Mouse (Mus musculus) brain, embryonic 14.5 days (tissue): ENCODE results near the gene Tmem189.

Source experiments
- CTCF ChIP-seq: fragments of 200-500 bp; IDR thresholded peaks from 2 replicates; pipeline ENCODE4 v1.5.1; 2012; ENCODE audit warnings: inconsistent platforms, mild to moderate bottlenecking, moderate library complexity, borderline replicate concordance; ENCODE audit not compliant: insufficient read depth, insufficient read length; ENCODE audit errors: extremely low read depth
- POLR2A ChIP-seq: fragments of 200-500 bp; IDR thresholded peaks from 2 replicates; pipeline ENCODE4 v1.6.1; 2012; ENCODE audit warnings: mild to moderate bottlenecking, inconsistent platforms, borderline replicate concordance; ENCODE audit not compliant: poor library complexity, insufficient read depth, insufficient read length, severe bottlenecking; ENCODE audit errors: extremely low read depth

GRCm38 (mm10) chr2:167596262-167596661 lies 93.4 kb downstream of the Tmem189 start:
- no peak for TF ChIP-seq CTCF
- no peak for TF ChIP-seq POLR2A
